Mouse (Mus musculus): Measurements from ENCODE around the gene Kif5a.

- TF ChIP-seq CTCF (IDR thresholded peaks at IDR 0.05; ENCODE audit: low read depth) (no peak), EP300 (IDR thresholded peaks at IDR 0.05; ENCODE audit: low read depth) (no peak)
These were observed 78.0 kb downstream of the Kif5a start for GRCm38 (mm10) chr10:127185101-127185500.

Measured in liver, embryonic 14.5 days (tissue).